Mouse (Mus musculus) CD8-positive naive resting alpha-beta T cell, adult 2 months (primary cell): ENCODE data around the gene Atxn1.

ENCODE experiments used
- DNase-seq, 2 experiments: peaks; one replicate each; pipeline ENCODE4 v3.0.0; 2022; ENCODE audit warnings: low read depth in 2 of 2, low spot score in 2 of 2

Atxn1 gene

DNA sequence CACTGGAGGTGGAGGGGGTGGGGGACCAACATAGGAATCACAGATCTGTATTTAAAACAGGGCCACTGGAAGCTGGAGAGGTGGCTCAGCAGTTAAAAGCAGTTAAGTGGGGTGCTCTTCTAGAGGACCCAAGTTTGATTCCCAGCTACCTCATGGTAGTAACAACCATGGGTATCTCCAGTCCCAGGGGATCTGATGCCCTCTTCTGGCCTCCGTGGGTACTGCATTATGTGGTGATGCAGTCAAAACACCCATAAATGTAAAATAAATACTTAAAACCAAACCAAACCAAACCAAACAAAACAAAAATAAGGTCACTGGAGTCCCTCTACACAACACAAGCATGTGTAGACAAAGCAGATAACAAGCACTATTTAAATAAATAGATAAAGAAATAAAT, 32.9 kb downstream of the Atxn1 start:
- DNase-seq = peak; percentile 33 to 45

DNA sequence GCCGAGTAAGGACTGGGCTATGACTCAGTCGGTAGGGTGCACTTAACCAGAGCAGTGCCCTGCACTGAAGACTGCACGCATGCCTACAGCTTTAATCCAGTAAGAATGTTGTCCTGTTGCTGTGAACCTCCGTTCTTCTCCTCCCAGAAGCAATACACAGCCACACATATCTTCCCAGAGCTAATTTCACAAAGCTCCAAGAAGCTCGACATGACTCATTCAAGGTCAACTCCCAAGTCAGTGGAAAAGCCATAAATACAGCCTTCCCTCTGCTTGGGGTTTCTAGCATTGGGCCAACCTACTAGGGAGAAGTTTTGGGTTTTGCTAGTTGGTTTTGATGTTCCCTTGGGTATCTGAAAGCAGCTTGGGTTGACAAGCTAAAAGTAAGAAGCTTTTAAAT, 33.6 kb downstream of the Atxn1 start:
- DNase-seq = no peak

DNA sequence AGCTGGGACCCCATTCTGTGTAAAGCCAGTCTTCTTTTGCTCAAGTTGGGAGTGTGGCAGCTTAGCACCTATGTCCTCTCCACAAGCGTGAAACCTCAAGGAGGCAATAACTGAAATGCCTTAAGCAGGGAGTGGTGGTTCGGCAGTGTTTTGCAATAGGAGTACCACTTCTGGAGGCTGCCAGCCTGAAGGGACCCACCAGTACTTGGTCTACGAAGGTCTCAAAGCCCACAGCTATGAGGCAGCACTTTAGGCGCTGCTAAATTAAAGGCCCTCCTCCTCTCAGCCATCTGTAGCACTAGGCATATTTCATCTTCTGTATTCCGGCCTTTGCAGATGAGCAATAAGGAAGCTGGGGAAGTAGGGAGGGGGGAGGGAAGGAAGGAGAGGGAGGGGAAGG, 35.1 kb downstream of the Atxn1 start:
- no peak for DNase-seq

DNA sequence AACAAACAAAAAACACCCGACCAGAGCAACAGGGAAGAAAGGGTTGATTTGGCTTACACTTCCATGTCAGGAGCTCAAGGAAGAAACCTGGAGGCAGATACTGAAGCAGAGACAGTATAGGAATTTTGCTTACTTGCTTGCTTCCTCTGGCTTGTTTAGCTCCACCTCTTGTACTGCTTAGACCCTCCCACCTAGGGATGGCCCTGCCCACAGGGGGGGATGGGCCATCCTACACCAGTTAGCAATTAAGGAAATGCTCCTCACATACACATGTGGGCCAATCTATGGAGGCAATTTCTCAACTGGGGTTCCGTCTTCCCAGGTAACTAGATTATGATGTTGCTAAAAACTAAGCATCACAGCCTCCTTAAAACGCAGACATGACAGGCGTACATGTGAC, 39.5 kb downstream of the Atxn1 start:
- no peak for DNase-seq

DNA sequence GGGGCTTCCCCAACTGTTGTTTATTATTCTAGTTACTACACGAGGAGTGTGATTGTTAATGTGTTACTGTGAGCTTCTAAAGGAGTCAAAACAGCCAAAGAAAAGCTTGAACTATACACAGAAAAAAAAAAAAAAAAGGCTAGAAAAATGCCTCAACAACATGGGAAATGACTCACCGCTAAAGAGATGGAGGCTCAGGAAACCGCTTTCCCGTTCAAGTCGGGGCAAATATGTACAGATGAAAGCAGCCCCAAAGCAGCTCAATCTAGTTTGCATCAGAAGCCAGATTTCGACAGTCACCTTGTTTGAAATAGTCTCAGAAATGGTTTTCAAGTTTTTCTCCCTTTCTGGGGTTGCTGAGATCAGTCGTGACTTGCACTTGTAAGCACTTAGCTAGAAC, 40.3 kb downstream of the Atxn1 start:
- DNase-seq = peak; percentile 40 to 50

DNA sequence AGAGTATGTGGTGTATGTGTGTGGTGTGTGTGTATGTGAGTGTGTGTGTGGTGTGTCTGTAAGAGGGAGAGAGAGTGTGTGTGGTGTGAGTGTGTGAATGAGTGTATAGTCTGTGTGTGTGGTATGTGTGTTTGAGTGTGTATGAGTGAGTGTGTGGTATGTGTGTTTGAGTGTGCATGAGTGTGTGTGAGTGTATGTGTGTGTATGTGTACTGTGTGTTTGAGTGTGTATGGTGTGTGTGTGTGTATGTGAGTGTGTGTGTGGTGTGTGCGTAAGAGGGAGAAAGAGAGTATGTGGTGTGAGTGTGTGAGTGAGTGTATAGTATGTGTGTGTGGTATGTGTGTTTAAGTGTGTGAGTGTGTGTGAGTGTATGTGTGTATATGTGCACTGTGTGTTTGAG, 41.7 kb downstream of the Atxn1 start:
- DNase-seq = no peak

DNA sequence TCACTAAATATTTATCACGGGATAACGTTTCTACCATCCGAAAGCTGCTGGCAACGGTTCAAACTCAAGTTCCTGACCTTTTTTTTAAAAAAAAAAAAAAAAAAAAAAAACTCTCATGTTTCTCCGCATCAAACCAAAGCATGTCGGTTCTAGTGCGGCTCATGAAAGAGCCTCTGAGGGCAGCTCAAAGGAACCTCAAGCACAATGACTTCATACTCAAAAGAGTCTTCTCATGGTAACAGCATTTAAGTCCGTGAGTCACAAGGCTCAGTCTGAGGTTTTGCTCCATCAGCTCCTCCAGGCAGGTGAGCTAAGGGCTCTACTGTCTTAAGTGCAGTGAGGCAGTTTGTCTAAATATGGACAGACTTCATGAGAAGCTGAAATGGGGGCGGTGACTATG, 42.3 kb downstream of the Atxn1 start:
- DNase-seq = peak; percentile 67 to 71

DNA sequence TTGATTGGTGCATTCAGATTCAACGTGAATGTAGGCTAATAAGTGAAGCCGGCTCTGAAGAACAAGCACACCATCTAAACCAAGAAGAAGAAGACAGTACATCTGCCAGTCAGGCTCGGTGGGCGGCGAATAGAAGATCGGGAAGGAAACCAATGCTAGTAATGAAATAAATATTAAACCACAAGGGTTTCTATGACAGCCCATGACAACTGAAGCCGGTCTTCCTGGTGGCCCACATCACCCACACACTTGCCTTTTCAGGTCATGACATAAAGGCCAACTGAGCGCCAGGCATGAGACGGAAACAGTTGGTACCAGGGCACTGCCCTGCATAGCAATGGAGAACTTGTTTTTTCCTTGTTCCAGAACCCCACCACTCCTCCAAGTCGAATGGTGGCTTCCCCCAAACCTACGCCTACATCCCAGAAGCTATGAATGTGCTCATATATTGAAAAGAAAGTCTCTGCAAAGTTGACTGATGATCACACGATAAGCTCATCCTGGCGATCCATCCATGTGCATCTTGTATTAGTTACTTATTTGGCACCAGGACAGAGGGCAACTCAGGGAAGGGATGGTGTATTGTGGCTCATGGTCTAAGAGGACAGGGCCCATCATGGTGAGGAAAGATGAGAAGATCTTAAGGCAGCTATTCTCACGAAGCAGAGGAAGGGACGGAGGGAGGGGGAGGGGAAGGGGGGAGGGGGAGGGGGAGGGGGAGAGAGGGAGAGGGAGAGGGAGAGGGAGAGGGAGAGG, 45.7 kb downstream of the Atxn1 start:
- no peak for DNase-seq

DNA sequence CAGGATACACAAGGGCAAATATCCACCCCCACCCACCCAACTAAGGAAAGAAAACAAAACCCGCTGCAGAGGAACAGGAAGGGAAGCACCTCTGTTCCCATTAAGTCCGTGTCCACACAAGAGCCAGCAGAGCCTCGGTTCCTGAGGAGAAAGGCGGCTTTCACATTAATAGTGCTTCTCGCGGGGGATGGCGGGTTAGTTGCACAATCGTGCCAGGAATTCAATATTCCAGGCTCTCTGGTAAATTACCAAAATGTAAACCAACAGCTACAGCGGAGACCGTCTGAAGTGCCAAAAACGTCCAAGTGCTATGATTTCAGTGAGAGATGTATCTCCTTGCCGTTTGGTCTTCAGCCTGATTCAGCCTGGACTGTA, 46.8 kb downstream of the Atxn1 start:
- DNase-seq = no peak

DNA sequence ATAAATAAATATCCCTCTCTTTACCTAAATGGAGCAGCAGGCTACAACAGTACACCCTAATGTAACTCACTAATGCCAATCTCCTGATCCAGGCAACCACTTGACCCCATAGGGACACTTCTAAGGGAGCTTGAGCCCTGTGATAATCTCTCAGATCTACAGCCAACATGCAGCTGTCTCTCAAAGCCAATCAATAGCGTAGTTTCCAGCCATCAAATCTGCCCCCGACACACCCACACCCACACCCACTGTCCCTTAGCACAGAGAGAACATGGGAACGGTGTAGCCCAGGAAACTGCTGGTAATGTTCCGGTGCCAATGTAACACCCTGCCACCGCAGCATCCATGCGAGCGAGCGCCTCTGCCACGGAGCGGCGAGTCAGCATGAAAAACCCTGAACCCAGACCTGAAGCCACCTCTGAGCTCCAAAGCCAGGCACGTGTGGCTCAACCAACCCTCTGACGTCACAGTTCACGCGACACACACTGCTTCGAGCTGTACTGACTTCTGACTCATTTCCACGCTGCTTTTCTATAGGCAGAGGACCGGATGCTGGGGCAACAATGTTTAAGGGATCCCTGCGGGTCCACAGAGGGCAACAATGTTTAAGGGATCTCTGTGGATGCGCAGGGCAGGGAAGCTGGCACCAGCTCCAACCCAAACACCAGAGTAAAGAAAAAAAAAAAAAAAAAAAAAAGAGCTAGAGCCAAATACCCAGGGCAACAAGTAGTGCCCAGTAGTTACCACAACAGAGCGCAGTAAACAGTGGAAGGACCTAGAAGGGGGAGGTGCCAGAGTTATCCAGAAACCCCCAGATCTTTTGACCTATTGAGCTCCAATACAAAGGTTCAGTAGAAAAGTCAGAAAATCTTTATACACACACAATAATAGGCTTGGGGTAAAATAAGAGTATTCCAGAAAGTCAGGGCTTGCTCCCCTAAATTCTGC, 47.5 kb downstream of the Atxn1 start:
- DNase-seq = no peak

DNA sequence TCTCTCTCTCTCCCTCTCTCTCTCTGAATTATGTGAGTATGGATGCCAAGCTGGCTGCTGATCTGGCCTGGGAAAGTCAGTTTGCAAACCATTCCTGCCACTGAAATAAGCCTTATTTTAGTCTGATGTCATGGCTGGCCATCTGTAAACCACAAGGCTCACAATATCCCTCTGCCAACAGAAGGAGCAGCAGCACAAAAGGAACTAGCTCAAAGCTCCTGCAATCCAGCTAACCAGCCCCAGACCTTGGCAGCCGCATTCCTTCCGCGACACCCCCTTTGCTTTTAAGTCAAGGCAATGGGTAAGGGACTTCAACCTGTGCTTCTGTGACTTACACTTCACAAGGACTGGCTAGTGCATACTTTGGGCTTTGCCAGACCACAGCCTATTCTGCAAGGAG, 48.9 kb downstream of the Atxn1 start:
- no peak for DNase-seq

DNA sequence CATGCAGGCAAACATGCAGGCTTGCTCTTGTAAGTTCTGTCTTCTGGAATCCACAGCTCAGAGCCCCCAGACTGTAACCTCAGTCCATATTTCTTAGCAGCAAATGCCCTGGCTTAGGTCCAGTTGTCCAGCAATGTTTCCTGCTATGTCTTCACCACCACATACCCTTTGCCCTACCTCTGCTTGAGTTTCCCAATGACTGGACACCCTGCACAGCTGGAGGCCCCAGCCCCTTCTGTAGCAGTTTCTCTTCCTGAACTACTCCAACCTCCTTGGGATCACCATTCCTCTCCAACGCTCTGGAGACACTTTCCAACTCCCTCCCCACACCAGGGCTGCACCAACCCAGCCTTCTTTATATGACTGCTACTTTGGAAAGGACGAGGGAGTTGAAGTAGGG, 49.8 kb downstream of the Atxn1 start:
- DNase-seq = no peak

DNA sequence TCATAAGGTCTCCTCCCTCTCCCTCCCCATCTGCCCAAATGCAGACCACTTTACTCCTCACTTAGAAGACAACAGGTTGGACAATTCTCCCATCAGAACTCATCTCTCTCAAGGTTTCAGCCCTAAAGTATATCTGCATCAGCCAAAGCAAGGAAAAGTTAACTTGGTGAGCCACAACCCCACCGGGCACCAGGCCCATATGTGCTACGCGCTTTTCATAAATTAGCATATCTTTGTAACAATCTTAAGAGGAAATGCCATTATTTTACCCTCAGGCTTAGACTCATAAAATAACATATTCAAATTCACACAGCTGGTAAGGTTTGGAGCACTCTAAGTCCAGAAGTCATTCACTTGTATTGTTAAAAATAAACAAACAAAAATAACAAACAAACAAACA, 50.7 kb downstream of the Atxn1 start:
- no peak for DNase-seq

DNA sequence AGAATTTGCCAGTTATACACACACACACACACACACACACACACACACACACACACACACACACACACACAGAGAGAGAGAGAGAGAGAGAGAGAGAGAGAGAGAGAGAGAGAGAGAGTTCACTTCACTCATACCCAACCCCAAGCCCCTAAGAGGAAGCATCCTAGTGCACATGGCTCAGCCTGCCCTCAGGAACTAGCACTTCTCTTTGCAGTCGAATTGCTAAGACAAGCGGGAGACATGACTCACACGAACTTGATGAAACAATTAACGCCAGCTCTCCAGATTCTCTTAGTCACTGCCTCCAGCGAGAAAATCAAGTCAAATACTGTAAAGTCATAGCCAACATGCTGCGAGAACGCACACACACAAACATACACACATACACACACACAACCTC, 53.0 kb downstream of the Atxn1 start:
- DNase-seq = no peak

DNA sequence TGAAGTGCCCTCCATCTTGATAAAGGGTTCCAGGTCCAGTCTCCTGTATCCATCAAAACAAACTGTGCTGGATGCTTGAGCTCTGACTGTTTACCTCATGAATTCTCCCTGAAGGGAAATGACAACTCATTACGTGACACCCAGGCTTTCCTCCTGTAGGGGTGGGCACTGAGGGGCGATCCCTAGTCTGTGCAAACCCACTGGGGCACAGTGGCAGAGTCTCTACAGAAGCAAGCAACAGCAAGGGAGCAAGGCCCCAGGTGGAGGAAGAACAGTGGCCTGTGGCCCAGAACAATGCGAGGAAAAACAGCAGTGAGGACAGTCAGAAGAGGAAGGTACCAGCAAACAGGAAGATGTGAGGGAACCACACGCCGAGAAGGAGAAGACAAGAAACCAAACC, 53.7 kb downstream of the Atxn1 start:
- no peak for DNase-seq

DNA sequence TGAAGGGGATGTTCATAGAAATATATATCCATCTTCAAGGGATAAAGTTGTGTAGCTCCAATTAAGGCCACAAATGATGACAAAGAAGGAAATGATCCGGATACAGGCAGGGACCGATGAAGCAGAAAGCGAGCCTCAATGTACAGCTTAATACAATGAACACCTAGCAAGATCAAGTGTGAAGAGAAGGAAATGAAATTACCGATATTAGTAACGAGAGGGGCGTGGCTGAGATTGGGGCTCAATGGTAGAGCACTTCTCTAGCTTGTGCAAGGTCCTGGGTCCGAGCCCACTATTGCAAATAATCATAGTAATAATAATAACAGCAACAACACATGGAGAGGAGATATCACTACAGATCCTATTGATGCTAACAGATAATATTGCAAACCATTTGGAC, 54.5 kb downstream of the Atxn1 start:
- no peak for DNase-seq

DNA sequence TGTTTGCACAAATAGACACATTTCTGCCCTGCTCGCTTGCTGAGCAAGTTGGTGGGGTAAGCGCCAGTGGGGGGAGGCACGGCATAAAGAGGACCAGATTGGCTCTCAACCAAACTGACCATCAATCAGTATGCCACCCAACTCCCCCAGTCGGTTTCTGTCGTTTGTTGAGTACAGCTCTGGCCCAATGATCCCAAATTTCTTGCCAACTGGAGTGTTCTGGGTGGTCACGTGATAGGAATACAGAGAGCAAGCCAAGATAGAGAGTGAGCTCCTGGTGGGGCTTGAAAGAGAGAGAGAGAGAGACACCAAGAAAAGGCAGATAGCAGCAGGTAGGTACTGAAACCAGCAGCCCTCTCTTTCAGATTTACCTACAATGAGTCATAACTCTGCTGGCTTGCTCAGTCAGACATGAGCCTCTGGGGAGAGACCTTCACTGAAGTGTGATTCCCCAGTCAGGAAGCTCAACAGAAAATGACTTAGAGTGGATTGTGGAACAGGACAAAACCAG, 57.6 kb downstream of the Atxn1 start:
- DNase-seq = no peak

DNA sequence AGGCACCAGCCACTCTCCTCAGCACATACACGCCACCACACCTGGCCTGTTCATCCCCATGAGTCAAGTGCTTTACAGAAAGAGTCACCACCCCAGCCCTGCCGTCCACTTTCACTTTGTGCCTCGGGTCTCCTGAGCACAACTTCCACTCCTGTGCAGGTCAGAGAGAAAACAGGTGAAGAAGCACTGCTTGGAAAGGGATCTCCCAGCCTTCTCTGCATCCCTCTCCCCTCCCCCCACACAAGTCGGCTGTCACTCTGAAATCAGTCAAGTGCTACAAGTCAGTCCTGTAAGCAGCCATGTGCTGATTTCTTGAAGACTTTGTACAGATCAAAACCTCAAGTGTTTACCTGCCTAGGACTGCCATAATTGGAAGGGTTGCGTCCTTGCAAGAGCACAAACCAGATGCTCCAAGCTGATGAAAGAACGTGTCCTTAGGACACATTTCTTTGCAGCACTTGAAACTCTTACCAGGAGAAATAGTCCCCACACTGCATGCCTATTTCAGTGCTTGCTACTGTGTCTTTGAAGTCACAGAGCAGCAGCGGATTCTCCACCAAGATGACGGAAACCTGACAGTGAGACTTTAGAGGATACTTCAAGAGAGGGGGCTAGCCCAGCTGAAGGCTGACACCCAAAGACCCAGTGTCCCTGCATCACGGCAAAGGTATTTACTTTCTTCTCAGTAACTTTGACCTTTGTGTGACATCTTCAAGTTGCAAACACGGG, 58.2 kb downstream of the Atxn1 start:
- DNase-seq = no peak

DNA sequence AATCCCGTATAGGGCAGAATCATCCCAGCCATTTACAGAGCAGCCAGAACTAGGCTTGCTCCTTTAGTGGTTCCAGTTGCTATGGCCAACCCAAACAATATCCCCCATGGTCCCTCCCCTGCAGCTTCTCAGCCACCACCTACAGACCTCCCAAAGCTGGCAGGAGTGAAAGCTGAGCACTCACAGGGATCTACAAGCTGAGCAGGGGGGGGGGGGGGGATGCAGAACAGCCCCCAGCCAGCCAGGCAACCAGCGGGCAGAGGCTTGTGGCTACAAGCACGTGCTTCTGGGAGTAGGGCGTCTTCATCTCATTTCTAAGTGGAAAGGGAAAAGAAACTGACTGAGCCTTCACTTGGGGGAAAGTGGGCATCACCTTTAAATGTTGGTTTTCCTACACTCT, 59.9 kb downstream of the Atxn1 start:
- no peak for DNase-seq

DNA sequence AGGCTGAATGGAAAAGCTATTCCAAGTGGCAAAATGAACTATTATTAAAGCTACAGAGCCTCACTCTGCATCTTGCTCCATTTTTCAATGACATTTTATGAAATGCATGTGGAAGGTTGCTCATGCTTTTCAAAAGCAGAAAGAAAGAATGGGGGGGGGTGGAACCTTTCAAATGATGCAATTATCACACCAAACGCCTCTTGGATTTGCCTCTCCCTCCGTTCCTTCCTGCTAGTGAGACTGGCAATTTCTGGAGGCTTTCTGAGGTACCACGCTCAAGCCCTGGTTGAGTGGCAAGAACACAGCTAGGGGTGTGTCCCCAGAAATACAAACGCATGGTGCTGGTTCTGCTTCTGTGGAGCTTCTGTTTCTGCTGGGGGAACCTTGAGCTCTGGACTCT, 60.4 kb downstream of the Atxn1 start:
- DNase-seq = no peak

DNA sequence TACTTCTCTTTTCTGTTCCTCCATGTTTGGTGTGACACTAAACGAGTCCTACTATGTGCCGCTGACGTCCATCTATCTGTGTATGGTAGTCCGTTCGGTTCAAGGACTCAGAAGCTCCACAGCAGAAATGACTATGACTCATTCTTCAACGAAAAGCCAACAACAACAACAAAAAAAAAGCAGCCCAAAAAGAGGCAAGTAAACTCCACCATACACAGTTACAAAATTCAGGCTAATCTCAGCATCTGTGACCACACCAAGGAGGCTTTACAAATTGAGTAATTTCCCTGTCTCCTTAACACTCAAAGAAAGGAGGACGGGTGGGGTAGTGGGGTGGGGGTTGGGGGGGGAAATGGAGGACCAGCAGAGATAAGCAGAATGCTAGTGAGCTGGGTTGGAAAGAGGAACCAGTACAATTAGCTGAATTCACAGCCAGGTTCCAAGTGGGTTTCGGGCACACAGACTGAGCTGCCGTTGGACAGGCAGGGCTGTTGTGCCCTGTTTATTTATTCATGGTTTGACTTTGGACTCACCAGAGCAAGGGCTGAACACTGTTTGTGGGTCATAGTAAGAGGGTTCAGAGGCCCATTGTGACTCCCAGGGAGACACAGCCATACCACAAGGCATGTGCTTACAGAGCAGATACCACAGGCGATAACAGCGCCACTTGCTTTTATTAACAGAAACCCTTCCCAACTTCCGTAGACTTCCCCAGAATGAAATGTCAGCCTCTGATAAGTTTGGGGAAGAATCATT, 61.1 kb downstream of the Atxn1 start:
- DNase-seq = no peak
